Mouse (Mus musculus): ENCODE measurements around the gene Tpx2. TPM values are rescaled to one million over a fixed set of nuclear protein-coding genes. Genes with fewer than 3 reads are reported as not detected.

Gene Tpx2
- 1.4 and 4.4 TPM in 2 replicates for polyA plus RNA-seq (2012; ENCODE audit: low replicate concordance)

GRCm38 (mm10) chr2:152847815-152848302, at the start of gene Tpx2:
Gene Tpx2 (plus strand): TSS chr2:152847964.

GRCm38 (mm10) chr2:152831019-152831878, 16.5 kb upstream of the Tpx2 start, which contains the start of gene Bcl2l1:
Gene Bcl2l1 (minus strand): TSS chr2:152831728.

GRCm38 (mm10) chr2:152911031-152911430, 63.3 kb downstream of the Tpx2 start, which contains the start of gene Mylk2:
Gene Mylk2 (plus strand): TSS chr2:152911352.

GRCm38 (mm10) chr2:152933048-152933447, 85.3 kb downstream of the Tpx2 start, which contains the start of gene Foxs1:
Gene Foxs1 (minus strand): TSS chr2:152933208.

Other genes with a start within 250 kb of the Tpx2 start
- not detected in 2 replicates for gene Defb45, start 248.6 kb upstream of the Tpx2 start, polyA plus RNA-seq (2012; ENCODE audit: low replicate concordance)
- not detected in 2 replicates for gene Defb36, start 243.6 kb upstream of the Tpx2 start, polyA plus RNA-seq (2012; ENCODE audit: low replicate concordance)
- not detected in 2 replicates for gene Defb25, start 224.9 kb upstream of the Tpx2 start, polyA plus RNA-seq (2012; ENCODE audit: low replicate concordance)
- gene Rem1, start 221.0 kb upstream of the Tpx2 start, polyA plus RNA-seq (2012; ENCODE audit: low replicate concordance): 1.7 and 3.7 TPM in 2 replicates
- gene H13, start 178.5 kb upstream of the Tpx2 start, polyA plus RNA-seq (2012; ENCODE audit: low replicate concordance): 119 and 232 TPM in 2 replicates
- gene Mcts2, start 160.9 kb upstream of the Tpx2 start, polyA plus RNA-seq (2012; ENCODE audit: low replicate concordance): 0.93 and 3.1 TPM in 2 replicates
- 5.5 and 8.9 TPM in 2 replicates for gene Id1, start 111.7 kb upstream of the Tpx2 start, polyA plus RNA-seq (2012; ENCODE audit: low replicate concordance)
- gene Cox4i2, start 93.8 kb upstream of the Tpx2 start, polyA plus RNA-seq (2012; ENCODE audit: low replicate concordance): 0.21 and 0.42 TPM in 2 replicates
- 56.7 and 71.1 TPM in 2 replicates for gene Bcl2l1, start 16.2 kb upstream of the Tpx2 start, polyA plus RNA-seq (2012; ENCODE audit: low replicate concordance)
- not detected in 2 replicates for gene Mylk2, start 63.4 kb downstream of the Tpx2 start, polyA plus RNA-seq (2012; ENCODE audit: low replicate concordance)
- 0.41 and 1.3 TPM in 2 replicates for gene Foxs1, start 85.2 kb downstream of the Tpx2 start, polyA plus RNA-seq (2012; ENCODE audit: low replicate concordance)
- 0.03 TPM in 1 of 2 replicates, not detected in the other for gene Dusp15, start 103.7 kb downstream of the Tpx2 start, polyA plus RNA-seq (2012; ENCODE audit: low replicate concordance)
- gene Ttll9, start 114.5 kb downstream of the Tpx2 start, polyA plus RNA-seq (2012; ENCODE audit: low replicate concordance): not detected in 2 replicates
- 32.6 and 41.6 TPM in 2 replicates for gene Pdrg1, start 167.5 kb downstream of the Tpx2 start, polyA plus RNA-seq (2012; ENCODE audit: low replicate concordance)
- not detected in 2 replicates for gene Xkr7, start 183.9 kb downstream of the Tpx2 start, polyA plus RNA-seq (2012; ENCODE audit: low replicate concordance)
- 0.70 TPM in 1 of 2 replicates, not detected in the other for gene Ccm2l, start 218.0 kb downstream of the Tpx2 start, polyA plus RNA-seq (2012; ENCODE audit: low replicate concordance)